Mouse (Mus musculus) hindlimb bud, embryonic 11.5 days (tissue): ENCODE results near the gene Apbb2.

Experiments
- DNase-seq: peaks from one replicate; pipeline ENCODE4 v3.0.0-alpha.2; 2012; ENCODE audit warnings: low read depth, low spot score; ENCODE audit errors: extremely low spot score

Apbb2 gene

GRCm38 (mm10) chr5:66423466-66423865 lies 195.1 kb downstream of the Apbb2 start:
- no peak for DNase-seq

DNA sequence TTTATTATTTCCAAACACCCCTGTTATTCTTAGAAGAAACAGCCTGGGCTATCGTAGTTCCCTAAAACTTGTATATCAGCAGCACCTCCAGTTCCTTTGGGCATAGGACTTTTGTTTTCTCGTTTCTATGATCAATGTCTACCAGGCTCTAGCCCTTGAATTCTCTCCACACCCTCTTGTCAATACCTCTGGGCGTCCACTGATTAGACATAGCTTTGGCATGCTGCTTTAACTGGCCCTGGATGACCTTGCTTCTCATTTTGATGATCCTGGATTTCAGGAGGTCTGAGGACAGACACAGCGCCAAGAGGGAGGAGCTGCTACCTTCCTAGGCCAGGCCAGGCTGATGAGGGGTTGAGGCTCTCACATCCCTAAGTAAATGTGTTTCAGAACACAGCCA lies 196.6 kb downstream of the Apbb2 start:
- DNase-seq, result no peak

- no peak for DNase-seq
These were observed 197.4 kb downstream of the Apbb2 start for GRCm38 (mm10) chr5:66421230-66421629.

GRCm38 (mm10) chr5:66420011-66420410 lies 198.6 kb downstream of the Apbb2 start:
- no peak for DNase-seq

DNA sequence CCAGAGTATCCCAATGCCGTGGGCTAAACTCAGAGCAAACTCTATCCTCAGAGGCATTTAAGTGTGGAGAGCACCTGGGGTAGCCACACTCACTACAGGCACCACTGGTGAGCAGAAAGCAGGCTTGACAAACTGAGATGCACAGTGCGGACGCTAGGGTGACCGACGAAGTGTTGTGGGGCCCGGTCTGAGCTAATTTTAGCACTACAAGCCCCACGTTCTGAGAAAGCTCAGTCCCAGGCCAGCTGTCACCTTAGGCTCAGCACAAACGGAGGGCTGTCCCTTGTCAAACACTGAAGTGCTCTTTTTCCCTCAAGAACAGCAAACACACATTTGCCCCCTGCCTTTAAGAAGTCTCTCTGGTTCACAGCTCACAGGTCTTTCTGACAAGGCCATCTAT lies 201.3 kb downstream of the Apbb2 start:
- no peak for DNase-seq

- no peak for DNase-seq
These were observed 202.7 kb downstream of the Apbb2 start for GRCm38 (mm10) chr5:66415700-66416543.

DNA sequence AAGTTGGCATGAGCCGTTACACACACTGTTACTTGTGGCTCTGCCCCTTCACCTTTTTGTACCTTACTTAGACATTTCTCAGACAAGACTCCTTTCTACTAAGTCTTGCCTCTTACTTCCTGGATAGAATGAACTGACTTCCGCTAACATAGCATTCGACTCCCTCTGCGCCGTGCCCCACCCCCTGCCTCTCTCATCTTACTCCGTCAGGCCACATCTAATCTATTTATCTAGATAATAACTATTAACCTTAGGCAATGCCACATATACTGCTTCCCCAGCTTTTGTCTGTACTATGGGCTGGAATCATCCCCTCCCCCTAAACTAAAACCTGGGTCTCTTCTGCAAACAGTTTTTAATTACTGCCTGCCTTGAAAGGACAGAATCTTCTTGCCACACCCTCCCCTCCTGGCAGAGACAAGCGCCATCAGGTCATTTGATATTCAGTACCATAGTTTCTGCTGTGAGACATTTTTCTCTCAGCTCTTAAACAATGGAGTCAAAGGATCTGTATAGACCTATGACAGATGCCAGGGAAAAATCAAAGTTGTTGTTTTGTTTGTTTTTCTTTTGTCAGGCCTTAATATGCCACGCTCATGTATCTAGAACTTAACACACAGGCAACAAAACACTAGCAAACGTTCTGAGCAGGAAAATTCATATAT lies 203.4 kb downstream of the Apbb2 start:
- no peak for DNase-seq

- no peak for DNase-seq
These were observed 205.2 kb downstream of the Apbb2 start for GRCm38 (mm10) chr5:66413402-66413801.

DNA sequence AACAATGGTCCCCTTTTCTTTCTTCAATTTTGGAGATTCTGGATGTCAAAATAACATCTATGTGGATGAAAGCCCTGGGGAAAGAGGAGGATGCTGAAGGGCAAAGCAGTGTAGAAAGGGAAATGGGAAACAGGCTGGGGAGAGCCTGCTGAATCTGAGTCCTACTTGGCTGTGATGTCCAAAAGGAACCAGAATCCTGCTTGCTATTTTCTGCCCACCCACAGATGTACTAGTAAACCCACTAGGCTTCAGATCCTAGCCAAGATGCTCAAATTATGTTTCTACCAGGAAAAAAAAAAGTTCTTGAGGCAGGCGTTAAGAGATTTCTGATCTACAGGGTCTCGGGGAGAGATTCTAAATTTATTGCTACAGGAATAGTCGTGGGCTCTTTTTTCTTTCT lies 205.8 kb downstream of the Apbb2 start:
- DNase-seq, result no peak

- DNase-seq, result no peak
These were observed 210.0 kb downstream of the Apbb2 start for GRCm38 (mm10) chr5:66408546-66408945.

- DNase-seq, result no peak
These were observed 210.6 kb downstream of the Apbb2 start for GRCm38 (mm10) chr5:66407948-66408347.

DNA sequence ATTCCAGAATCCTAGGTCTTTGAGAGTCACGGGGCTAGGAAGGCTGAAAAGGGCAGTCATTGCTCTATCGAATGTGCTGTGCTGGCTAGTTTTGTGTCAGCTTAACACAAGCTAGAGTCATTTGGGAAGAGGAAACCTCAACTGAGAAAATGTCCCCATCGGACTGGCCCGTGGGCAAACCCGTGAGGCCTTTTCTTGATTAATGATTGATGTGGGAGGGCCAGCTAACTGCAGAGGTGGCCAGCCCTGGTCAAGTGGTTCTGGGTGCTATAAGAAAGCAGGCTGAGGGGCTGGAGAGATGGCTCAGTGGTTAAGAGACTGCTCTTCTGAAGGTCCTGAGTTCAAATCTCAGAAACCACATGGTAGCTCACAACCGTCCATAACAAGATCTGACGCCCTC lies 212.2 kb downstream of the Apbb2 start:
- no peak for DNase-seq

- no peak for DNase-seq
These were observed 212.7 kb downstream of the Apbb2 start for GRCm38 (mm10) chr5:66405731-66406399.

DNA sequence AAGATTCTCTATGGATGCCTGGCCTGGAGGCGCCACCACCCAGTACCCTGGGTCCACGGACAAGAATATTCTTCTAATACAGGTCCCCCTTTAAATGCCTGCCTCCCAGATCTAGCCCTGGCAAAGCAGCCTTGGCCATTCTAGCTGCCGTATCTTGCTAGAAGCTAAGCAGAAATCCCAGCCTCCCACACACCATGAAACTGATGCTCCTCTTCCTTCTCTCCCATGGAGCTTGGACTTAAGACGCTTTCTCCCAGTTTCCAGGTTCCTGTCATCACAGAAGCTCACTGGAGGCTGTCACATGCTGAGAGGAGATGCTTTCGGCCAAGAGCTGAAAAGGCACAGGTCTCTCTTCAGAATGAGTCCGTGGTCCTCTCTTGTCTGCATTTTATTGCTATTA lies 213.3 kb downstream of the Apbb2 start:
- no peak for DNase-seq

DNA sequence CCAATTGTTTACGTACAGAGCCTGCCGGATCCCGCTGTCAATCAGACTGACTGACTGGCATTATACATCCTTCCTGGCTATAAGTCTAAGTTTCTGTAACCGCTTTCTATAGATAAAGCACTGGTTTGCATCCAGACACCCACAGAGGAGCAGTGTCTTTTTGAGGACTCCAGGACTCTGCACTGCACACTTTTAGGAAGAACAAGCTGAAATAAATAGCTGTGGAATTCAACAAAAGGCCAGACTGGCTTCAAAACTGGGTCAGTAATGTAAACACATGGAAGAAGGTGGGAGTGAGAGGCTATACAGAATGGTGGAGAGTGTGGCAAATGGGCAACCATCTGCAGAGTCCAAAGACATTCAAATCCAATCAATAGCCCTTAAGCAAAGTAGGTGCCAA lies 218.0 kb downstream of the Apbb2 start:
- no peak for DNase-seq

DNA sequence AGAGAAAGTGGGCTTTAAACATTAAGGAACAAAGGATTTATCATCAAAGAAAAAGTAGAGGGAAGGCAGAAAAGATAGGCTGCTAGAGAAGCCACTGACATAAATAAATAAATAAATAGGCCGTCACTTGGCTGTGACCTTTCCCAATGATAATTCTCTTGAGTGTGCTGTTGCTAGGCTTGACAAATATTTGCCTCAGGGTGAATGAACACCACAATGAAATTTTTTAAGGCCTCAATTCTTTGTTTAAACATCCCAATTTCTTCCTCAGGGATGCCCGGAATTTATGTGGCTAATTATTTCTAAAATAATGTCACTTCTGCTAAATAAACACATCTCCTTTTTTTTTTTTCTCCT lies 219.3 kb downstream of the Apbb2 start:
- no peak for DNase-seq

- DNase-seq, result no peak
These were observed 219.9 kb downstream of the Apbb2 start for GRCm38 (mm10) chr5:66398530-66399263.

- no peak for DNase-seq
These were observed 224.7 kb downstream of the Apbb2 start for GRCm38 (mm10) chr5:66393767-66394446.

- peak; percentile 42 for DNase-seq
These were observed 225.6 kb downstream of the Apbb2 start for GRCm38 (mm10) chr5:66392861-66393529.

DNA sequence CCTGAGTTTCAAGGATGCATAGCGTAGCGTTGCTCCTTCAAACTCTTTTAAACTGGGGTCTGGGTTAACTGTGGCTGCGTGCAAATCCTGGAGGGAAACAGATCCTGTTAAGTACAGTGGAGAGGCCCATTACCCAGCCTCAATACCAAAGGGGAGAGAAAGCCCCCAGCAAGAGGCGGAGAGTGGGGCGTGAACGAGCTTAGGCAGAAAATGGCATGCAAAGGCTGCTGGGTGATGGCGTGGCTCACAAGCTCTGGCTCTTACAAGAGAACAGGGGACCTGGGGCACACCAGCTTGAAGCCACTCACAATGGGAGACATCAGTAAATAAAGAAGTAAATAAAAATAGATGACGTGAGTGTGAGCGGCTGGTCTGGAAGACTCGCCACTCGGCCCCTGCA lies 226.8 kb downstream of the Apbb2 start:
- no peak for DNase-seq
